Mouse (Mus musculus) frontal cortex, postnatal 14 days (tissue): Measurements from ENCODE around the gene Gm4070.
"Not testable (repeated sequence)": the region's sequence is repeated elsewhere in the genome, so short reads cannot be mapped to it uniquely, and the experiment has no call there.

Experiments
- DNase-seq, 2 experiments: peaks; one replicate each; pipeline ENCODE4 v3.0.0; 2022; ENCODE audit warnings: low spot score in 2 of 2

Gm4070 gene

DNA sequence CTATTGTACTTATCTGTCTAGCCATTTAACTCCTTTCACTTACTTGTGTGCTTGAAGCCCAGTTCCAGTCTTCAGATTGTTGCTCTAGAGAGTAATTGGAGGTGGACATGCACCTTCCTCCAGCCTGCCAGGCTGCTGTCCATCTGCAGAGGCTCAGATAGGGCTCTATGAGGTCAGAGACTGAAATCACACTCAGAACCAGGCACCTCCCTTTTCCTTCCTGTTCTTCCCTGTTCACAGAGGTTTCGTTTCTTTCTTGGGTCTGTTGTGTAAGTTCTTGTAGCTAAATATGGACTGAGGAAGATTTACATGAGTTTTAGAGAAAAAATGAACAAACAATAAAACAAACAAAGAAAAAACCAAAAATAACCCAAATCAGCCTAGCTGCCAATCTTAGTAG is at the start of gene Gm4070:
Gm4070 (minus strand) TSS at position 156 of the 400 bp plus-strand sequence.
- DNase-seq, result not testable (repeated sequence)

DNA sequence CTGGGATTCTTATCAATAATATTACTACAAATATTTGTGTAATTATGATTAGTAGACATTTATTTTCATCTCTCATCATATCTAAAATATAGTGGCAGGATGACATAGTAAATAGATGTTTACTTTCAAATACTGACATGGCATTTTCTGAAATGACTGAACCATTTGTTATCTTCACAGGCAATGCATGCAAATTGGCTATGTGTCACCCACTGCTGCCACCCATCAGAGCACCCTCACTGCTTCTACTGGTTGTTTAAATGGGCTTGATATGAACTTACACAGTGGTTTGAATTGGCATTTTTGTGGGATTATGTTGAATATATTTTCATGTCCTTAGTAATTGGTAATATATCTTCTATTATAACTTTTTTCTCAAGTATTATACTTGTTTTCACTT is 773 bp upstream of the Gm4070 start:
- not testable (repeated sequence) for DNase-seq

DNA sequence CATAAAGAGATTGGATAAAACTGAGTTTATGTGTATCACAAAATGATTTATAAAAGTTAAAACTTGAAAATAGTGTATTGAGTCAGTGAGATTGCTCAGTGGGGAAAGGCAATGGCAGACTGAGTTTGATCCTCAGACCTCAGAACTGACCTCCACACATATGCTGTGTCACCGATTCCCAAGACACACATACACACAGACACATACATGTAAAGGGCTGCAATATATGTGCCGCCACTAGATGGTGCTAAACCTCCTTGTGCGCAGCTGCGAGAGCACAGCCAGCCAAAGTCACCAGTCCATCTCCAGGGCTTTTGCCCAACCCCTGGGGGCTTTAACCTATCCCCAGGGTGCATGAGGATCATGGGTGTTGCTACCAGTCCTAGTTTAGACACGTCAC is 1.4 kb downstream of the Gm4070 start:
- not testable (repeated sequence) for DNase-seq

DNA sequence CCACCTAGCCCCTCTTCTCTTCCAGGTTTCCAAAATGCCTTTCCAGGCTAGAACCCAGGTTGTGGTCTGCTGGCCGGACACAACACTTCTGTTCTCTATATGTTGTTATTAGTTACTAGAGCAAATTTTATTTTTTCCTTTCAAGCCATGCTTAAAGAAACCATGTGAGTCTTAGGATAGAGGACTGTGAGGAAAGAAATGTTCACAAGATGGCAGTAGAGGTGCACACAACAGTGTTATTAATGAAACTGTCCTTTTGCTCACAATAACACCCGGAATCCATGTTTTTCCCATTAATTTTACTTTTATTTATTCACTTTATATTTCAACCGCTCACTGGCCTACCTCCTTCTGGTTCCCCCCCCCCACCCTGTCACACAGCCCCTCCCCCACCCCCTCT is 8.5 kb downstream of the Gm4070 start:
- not testable (repeated sequence) for DNase-seq

DNA sequence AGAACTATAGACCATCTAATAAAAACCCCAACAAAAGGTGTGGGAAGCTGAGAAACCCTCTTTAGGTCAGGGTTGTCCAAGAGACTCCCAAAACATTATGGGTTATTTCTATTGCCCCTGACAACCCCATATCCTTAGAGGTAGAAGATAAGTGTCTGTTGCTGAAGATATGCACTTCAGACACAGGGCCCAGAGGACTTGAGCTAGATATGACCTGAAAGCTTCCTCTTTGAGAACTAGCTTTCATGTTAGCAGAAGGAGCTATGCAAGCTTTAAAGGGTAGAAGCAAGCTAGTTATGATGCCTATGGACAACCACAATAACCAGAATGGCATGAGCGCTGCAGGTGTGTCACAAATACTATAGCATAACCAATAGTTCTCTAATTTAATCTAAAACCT is 21.6 kb downstream of the Gm4070 start:
- not testable (repeated sequence) for DNase-seq

DNA sequence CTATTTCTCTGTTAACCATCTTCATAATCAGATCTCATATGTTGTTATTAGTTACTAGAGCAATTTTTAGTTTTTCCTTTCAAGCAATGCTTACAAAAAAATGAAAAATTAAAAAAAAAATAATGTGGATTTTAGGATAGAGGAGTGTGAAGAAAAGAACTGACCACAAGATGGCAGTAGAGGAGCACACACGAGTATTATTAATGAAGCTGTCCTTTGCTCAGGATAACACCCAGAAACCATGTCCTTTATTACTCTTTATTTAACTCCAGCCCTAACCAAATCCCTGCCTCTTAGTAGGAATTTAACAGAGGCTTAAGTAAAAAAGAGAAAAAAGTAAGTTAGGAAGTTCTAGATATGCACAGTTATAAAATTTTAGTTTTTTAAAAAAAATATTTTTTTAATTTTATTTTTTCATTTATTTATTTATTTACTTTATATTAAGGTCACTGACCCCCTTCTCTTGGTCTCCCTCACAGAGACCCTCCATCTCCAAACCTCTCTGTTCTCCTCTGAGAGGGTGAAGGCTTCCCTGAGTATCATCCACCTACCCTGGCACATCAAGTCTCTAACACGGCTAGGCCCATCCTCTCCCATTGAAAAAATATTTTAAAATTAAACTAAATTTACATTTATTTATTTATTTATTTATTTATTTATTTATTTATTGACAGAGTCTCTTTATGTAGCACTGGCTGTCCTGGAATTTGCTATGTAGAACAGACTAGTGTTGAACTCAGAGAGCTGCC is 70.0 kb downstream of the Gm4070 start:
- DNase-seq, result not testable (repeated sequence)

DNA sequence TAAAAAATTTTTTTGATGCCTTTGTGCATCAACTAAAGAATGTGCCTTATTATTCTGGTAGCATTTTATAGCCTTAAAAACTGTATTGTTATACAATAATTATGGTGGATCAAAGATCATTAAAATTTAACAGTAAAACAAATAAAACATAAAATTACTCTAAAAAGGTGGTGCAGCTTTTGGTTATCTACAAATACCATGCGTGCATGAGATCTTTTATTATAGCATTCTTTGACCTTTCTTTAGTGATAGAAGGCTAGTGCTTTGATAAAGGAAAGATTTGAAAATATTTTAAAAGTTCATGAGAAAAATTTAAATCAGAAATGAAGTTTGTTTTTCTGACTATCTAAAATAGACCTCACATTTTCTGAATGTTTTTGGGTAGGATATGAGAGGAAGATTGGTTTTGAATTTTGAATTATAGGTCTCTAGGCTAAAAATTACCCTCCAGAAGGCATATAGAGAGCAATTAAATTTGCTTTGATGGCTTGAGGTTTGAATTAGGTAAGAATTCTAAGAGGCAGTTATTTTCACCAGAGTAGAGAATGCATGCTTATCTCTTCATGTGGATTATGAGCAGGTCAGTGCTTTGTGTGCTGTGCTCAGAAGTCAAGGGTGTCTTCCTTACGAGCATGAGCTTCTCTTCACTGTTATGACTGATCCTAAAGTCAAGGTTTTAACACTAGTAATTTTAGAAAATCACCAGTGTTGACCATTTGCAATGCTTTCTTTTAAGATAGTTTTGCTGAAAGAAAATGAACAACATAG is 73.9 kb downstream of the Gm4070 start:
- not testable (repeated sequence) for DNase-seq

DNA sequence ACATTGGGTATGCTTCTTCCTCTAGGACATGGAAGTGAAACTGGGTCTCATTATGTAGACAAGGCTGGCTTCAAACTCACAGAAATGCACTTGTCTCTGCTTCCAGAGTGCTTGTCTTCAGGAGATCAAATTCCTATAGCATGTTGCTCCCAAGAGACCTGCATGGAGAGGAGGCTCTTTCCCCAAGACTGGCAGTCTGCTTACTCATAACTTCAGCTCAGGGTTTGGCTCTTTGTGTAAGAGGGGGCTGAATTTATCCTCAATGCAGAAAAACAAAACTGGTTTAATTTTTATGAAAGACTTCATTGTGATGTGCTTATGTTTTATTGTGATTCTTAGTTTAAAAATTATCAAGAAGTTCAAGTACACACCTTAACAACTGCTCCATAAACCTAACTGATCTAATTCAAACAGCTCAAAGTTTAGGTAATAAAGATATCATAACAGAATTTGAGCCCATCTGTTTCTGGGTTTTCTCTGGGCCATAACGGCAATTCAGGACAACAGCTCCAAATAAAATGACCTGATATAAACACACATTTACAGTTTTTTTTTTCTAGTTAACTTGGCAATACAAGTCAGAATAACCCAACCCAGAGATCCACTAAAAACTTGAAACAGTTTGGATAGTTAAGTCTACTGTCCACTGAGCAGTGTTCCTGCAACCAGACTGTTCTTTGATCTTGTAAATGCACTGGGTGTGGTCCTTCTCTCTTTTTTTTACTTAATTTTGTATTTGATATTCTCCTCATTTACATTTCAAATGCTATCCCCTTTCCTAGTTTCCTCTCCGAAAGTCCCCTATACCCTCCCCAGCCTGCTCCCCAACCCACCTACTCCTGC is 97.8 kb downstream of the Gm4070 start:
- DNase-seq, result not testable (repeated sequence)
